Mouse (Mus musculus) thymus, postnatal 25 days (tissue): ENCODE data around the gene Pilra.
A peak's percentile ranks its signal among the peaks of the same experiment; 100 is the strongest.

ENCODE experiments used
- DNase-seq: peaks from one replicate; pipeline ENCODE4 v3.0.0; 2022

Pilra gene

DNA sequence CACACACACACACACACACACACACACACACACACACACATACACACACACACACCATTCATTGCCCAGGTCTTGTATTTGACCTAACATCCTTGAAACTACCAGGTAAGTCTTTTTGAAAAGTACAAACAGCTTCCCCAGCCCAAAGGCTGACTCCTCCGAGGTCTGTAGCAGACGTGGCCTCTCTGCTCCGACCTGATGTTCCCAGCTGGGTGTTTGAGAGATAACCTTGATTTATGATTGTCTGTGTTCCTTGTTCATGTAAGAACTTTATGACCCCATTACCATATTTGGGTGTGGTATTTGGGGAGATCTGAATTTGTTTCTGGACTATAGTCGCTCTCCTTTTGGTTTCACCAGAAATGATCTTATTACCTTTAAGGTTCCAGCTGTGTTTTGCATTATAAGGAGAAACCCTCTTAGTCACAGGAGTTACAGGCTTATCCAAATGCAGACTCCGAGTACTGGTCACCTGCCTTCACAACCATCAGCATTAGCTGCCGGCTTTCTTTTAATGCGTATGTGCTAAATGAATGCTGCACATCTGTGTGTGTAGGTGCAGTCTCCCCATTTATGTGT lies 58.7 kb downstream of the Pilra start:
- DNase-seq, result no peak

DNA sequence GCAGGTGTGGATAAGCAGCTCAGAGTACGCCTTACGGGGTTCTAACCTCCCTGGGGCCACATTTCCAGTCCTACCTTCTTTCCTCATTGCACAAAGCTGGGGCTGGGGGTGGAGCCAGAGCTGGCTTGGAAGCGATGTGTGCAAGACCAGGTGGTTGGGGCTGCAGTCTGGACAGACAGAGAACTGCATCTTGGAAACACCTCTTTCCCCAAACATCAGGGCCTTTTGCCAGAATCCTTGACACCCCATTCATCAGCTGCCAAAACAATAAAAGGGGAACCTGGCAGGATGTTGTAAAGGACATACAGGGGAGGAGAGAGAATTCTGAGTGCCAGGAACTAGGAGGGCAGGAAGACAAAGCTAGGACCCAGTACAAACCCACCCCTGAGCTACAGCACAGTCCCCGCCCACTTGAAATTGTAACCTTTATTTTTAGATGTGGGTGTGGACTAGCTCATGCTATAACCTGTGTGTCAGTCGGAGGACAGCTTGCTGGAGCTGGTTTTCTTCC lies 59.6 kb downstream of the Pilra start:
- DNase-seq, result peak; percentile 51

DNA sequence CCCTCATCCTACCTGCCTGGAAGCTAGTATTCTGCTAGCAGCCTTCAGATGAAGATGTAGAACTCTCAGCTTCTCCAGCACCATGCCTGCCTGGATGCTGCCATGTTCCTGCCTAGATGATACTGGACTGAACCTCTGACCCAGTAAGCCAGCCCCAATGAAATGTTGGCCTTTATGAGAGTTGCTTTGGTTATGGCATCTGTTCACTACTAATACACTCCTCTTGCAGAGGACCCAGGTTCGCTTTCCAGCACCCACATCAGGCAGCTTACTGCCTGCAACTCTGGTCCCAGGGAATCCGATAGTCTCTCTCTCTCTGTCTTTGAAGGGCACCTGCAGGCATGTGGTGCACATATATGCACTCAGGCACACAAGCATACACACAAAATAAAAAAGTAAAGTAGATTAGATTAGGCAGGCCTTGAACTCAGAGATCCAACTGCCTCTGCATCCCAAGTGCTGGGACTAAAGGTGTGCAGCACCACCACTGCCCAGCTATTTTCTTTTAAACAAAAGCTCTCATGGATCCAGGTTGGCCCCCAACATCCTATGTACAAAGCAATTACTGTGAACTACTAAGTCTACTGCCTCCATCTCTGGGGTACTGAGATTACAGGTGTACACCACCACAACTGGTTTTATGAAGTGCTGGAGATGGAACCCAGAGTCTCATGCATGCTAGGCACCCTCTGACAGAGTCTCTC lies 60.3 kb downstream of the Pilra start:
- no peak for DNase-seq

DNA sequence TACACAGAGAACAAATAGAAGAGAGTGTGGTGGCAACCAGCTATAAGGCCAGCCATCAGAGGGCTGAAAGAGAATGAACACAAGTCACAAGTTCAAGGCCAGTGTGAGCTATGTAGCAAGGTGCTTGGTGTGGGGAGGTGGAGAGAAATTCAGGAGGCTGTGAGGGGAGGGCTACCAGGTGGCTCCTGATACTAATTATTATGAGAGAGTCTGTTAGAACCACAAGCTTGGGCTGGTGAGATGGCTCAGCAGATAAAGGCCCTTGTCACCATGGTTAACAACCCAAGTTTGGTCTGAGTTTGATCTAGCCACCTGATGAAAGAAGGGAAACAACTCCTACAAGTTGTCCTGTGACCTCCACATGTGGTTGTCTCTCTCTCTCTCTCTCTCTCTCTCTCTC lies 63.3 kb downstream of the Pilra start:
- no peak for DNase-seq
